Mouse (Mus musculus): ENCODE data around the gene Apln. TPM values are rescaled to one million over a fixed set of nuclear protein-coding genes. Genes with fewer than 3 reads are reported as not detected.

The Apln gene
- polyA plus RNA-seq, 2 experiments, result 7.8 to 10.6 TPM

- Histone ChIP-seq H3K36me3 (ENCODE audit: control insufficient read depth, insufficient read depth, low read length) (no peaks in the 10 kb centered on the region), H3K4me2 (replicated peaks; ENCODE audit: low read depth, low read length, severe bottlenecking) (no peak overlapping the region), H3K9me3 (ENCODE audit: control insufficient read depth, low read length) (no peaks in the 10 kb centered on the region), H3K27ac (replicated peaks; ENCODE audit: low read depth, low read length) (no peak overlapping the region), H3K4me3 (replicated peaks; ENCODE audit: low read length) (no peak overlapping the region), H3K27me3 (ENCODE audit: control insufficient read depth, insufficient read depth, low read length) (no peaks in the 10 kb centered on the region), H3K4me1 (ENCODE audit: control insufficient read depth, insufficient read depth, low read length) (no peaks in the 10 kb centered on the region), H3K9ac (ENCODE audit: low read depth, low read length, severe bottlenecking) (no peak overlapping the region)
- no peak for TF ChIP-seq POLR2A (IDR thresholded peaks at IDR 0.05; ENCODE audit: borderline replicate concordance, extremely low read depth, insufficient read depth, insufficient read length)
- DNase-seq (ENCODE audit: low spot score), result no peak
- WGBS, result 75% methylated on average over 4 of the region's 4 CpGs
- no peak for ATAC-seq (ENCODE audit: low FRiP score, low read depth)
Observed at GRCm38 (mm10) chrX:47976551-47976950, 58.1 kb downstream of the Apln start.

Other genes with a start within 250 kb of the Apln start
- gene Smarca1, start 141.9 kb downstream of the Apln start, polyA plus RNA-seq (2012; rRNA removed), result 17.6 and 21.9 TPM in 2 replicates
- gene Smarca1, start 141.9 kb downstream of the Apln start, polyA plus RNA-seq (2014; fragmentation: Nextera tagmentation; extraction: Ambion mirVana), result 36.3 and 44.8 TPM in 2 replicates
- gene Ocrl, start 122.5 kb downstream of the Apln start, polyA plus RNA-seq (2012; rRNA removed), result 50.0 and 58.1 TPM in 2 replicates
- 21.8 and 26.3 TPM in 2 replicates for gene Ocrl, start 122.5 kb downstream of the Apln start, polyA plus RNA-seq (2014; fragmentation: Nextera tagmentation; extraction: Ambion mirVana)
- 5.1 and 6.4 TPM in 2 replicates for gene Xpnpep2, start 73.9 kb upstream of the Apln start, polyA plus RNA-seq (2012; rRNA removed)
- 6.7 and 7.6 TPM in 2 replicates for gene Xpnpep2, start 73.9 kb upstream of the Apln start, polyA plus RNA-seq (2014; fragmentation: Nextera tagmentation; extraction: Ambion mirVana)
- gene Sash3, start 111.6 kb upstream of the Apln start, polyA plus RNA-seq (2012; rRNA removed), result 2.0 and 2.1 TPM in 2 replicates
- gene Sash3, start 111.6 kb upstream of the Apln start, polyA plus RNA-seq (2014; fragmentation: Nextera tagmentation; extraction: Ambion mirVana), result 3.9 and 4.0 TPM in 2 replicates
- 44.0 and 49.2 TPM in 2 replicates for gene Zdhhc9, start 174.0 kb upstream of the Apln start, polyA plus RNA-seq (2012; rRNA removed)
- gene Zdhhc9, start 174.0 kb upstream of the Apln start, polyA plus RNA-seq (2014; fragmentation: Nextera tagmentation; extraction: Ambion mirVana), result 5.7 and 6.0 TPM in 2 replicates
- 13.6 and 20.9 TPM in 2 replicates for gene Utp14a, start 222.0 kb upstream of the Apln start, polyA plus RNA-seq (2012; rRNA removed)
- gene Utp14a, start 222.0 kb upstream of the Apln start, polyA plus RNA-seq (2014; fragmentation: Nextera tagmentation; extraction: Ambion mirVana), result 19.0 and 21.0 TPM in 2 replicates

Data from limb, embryonic 14.5 days (tissue).